Comparison of ENCODE assay signal across 15 mouse cellular contexts in the genomic region with DNA sequence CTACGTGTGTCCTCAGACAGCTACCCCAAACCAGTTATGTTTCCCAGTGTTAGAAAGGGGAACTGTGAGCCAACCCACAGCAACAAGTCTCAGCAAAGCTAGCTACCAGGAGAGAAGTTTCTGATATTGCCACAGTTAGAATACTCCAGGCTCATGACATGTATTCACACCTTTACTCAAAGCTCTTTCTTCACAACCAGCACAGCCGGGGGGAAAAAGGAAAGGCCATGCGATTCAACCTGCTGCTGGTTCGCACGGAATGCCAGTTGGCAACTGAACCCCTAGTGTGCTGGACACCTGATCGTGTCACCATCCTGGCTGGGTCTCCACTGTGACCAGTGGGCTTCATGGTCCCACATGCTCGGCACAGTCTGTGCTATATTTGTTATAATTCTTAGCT. TPM values are rescaled to one million over a fixed set of nuclear protein-coding genes. Genes with fewer than 3 reads are reported as not detected.
DNase-seq lines count a peak whose midpoint lies in the region; ATAC-seq lines count a peak whose summit lies in the region.
"Had no signal": no experiment of that assay in that cellular context is flagged by ENCODE, and none has a peak within 500 bp of the region (broad histone marks: within the 10 kb centered on the region; RNA-seq: fewer than 3 reads in every experiment).

No protein-coding gene starts in this region.

- WGBS in heart, embryonic 15.5 days: 83% methylated on average over 7 of the region's 7 CpGs
- 77% methylated on average over 7 of the region's 7 CpGs for WGBS in limb, embryonic 15.5 days

- no peak overlapping the region for H3K4me3 ChIP-seq in heart, embryonic 15.5 days
- H3K4me3 ChIP-seq in limb, embryonic 15.5 days: no peak overlapping the region

- no peak overlapping the region for H3K9ac ChIP-seq in heart, embryonic 15.5 days
- no peak overlapping the region for H3K9ac ChIP-seq in limb, embryonic 15.5 days

- peaks cover 14% of the 10 kb centered on the region for H3K4me1 ChIP-seq in heart, embryonic 15.5 days (replicated peaks)
- peaks cover 13% of the 10 kb centered on the region for H3K4me1 ChIP-seq in limb, embryonic 15.5 days
- H3K4me1 ChIP-seq: neural tube, embryonic 13.5 days had no signal

- no peak overlapping the region for H3K27ac ChIP-seq in heart, embryonic 15.5 days
- no peak overlapping the region for H3K27ac ChIP-seq in limb, embryonic 15.5 days
- H3K27ac ChIP-seq: layer of hippocampus, adult 2 months; midbrain, embryonic 13.5 days; neural tube, embryonic 13.5 days had no signal

- no peak for ATAC-seq in heart, embryonic 15.5 days (replicated peaks; ENCODE audit: insufficient number of reproducible peaks, insufficient read depth, low FRiP score, low read depth)
- no peak for ATAC-seq in limb, embryonic 15.5 days (ENCODE audit: insufficient number of reproducible peaks, low FRiP score, low TSS enrichment, low read depth)
- ATAC-seq: inflammation-experienced regulatory T-cells, adult 6 months had no signal

- no peaks in the 10 kb centered on the region for H3K36me3 ChIP-seq in heart, embryonic 15.5 days
- no peaks in the 10 kb centered on the region for H3K36me3 ChIP-seq in limb, embryonic 15.5 days
- H3K36me3 ChIP-seq: midbrain, embryonic 13.5 days; neural tube, embryonic 13.5 days had no signal

- no peaks in the 10 kb centered on the region for H3K27me3 ChIP-seq in heart, embryonic 15.5 days
- H3K27me3 ChIP-seq in limb, embryonic 15.5 days: 0 out of 2 replicates have a peak, but pooled peaks cover 5% of the 10 kb centered on the region

- H3K4me2 ChIP-seq in heart, embryonic 15.5 days: 0 out of 2 replicates have a peak overlapping the region, but pooled peaks have one; percentile 74
- H3K4me2 ChIP-seq in limb, embryonic 15.5 days: peak overlapping the region; percentile 63; the same call in 1 of the 2 replicates

- H3K9me3 ChIP-seq in heart, embryonic 15.5 days (replicated peaks): no peaks in the 10 kb centered on the region
- no peaks in the 10 kb centered on the region for H3K9me3 ChIP-seq in limb, embryonic 15.5 days
- H3K9me3 ChIP-seq: midbrain, embryonic 13.5 days; neural tube, embryonic 13.5 days had no signal

- intact Hi-C loops in heart, postnatal 25 days (cut with DNase I): no loop called here

- DNase-seq in heart, postnatal 25 days (ENCODE audit: low spot score): no peak
- peak; percentile 10 for DNase-seq in lung, postnatal 36 days
- DNase-seq in lung, adult 18-20 months: no peak
- no peak for DNase-seq in MN1 (ENCODE audit: low spot score)
- no peak for DNase-seq in spleen, postnatal 36 days (ENCODE audit: low spot score in 2 of 2)
- DNase-seq in layer of hippocampus, adult 9-10 months (ENCODE audit: low spot score): no peak
- DNase-seq: heart, postnatal 14 days; left cerebral cortex, postnatal 4 days had no signal

RNA-seq across cellular contexts. Expression of gene Mfsd7a, which starts 0.8 kb away (rescaled TPM):
- polyA plus RNA-seq in heart, embryonic 15.5 days (2015; fragmentation: Nextera tagmentation; extraction: Ambion mirVana): 0.35 and 0.43 TPM in 2 replicates
- 1 to 10 TPM; 1.2 to 1.6 TPM for total RNA-seq in heart, postnatal 25 days (2021)
- polyA plus RNA-seq in limb, embryonic 15.5 days (2015; fragmentation: Nextera tagmentation; extraction: Ambion mirVana): 0.70 and 1.5 TPM in 2 replicates
- polyA plus RNA-seq: inflammation-experienced regulatory T-cells, adult 6 months; midbrain, embryonic 13.5 days had no signal

RNA-seq across cellular contexts. Expression of gene Pcgf3, which starts 13.2 kb away (rescaled TPM):
- 15.2 and 17.9 TPM in 2 replicates for polyA plus RNA-seq in heart, embryonic 15.5 days (2015; fragmentation: Nextera tagmentation; extraction: Ambion mirVana)
- 10 to 100 TPM; 28.8 to 33.9 TPM for total RNA-seq in heart, postnatal 25 days (2021)
- 19.3 and 21.1 TPM in 2 replicates for polyA plus RNA-seq in limb, embryonic 15.5 days (2015; fragmentation: Nextera tagmentation; extraction: Ambion mirVana)

RNA-seq across cellular contexts. Expression of gene Atp5k, which starts 13.6 kb away (rescaled TPM):
- 639 and 1,118 TPM in 2 replicates for polyA plus RNA-seq in heart, embryonic 15.5 days (2015; fragmentation: Nextera tagmentation; extraction: Ambion mirVana)
- 1,000 to 10,000 TPM; 1,102 to 1,112 TPM for total RNA-seq in heart, postnatal 25 days (2021)
- polyA plus RNA-seq in limb, embryonic 15.5 days (2015; fragmentation: Nextera tagmentation; extraction: Ambion mirVana): 337 and 365 TPM in 2 replicates

RNA-seq across cellular contexts. Expression of gene Pde6b, which starts 59.7 kb away (rescaled TPM):
- 0.19 and 0.20 TPM in 2 replicates for polyA plus RNA-seq in heart, embryonic 15.5 days (2015; fragmentation: Nextera tagmentation; extraction: Ambion mirVana)
- total RNA-seq in heart, postnatal 25 days (2021): not detected
- 0.22 and 0.27 TPM in 2 replicates for polyA plus RNA-seq in limb, embryonic 15.5 days (2015; fragmentation: Nextera tagmentation; extraction: Ambion mirVana)
- total RNA-seq: gastrocnemius, adult 8-10 months; heart, postnatal 14 days; left cerebral cortex, postnatal 4 days had no signal
